18 mouse cellular contexts compared by ENCODE assay signal in the genomic region with DNA sequence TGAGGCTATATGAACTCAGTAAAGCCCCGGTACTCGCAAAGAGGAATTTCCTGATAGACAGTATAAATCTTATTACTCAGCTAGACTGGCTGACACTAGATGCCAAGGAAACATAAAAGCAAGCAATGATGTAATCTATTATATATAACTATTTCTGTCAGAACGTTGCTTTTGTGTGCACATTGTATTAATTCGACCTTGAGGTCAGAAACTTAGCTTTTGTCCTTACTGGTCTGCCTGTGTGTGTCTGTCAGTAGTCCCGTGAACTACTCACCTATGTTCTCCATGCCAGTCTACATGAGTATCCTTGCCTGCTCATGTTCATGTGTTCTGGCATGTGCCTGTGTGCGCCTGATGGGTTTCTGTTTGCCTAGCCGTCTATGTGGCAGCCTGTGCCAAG.
"Had no signal": no experiment of that assay in that cellular context is flagged by ENCODE, and none has a peak within 500 bp of the region (broad histone marks: within the 10 kb centered on the region; RNA-seq: fewer than 3 reads in every experiment).

No protein-coding gene starts in this region.

- H3K27ac ChIP-seq: limb, embryonic 13.5 days; liver, embryonic 14.5 days; midbrain, embryonic 10.5 days; neural tube, embryonic 12.5 days had no signal

- H3K9me3 ChIP-seq: limb, embryonic 13.5 days; midbrain, embryonic 10.5 days; neural tube, embryonic 12.5 days had no signal

- H3K27me3 ChIP-seq: limb, embryonic 13.5 days; neural tube, embryonic 12.5 days had no signal

- H3K4me3 ChIP-seq: limb, embryonic 13.5 days; midbrain, embryonic 10.5 days; neural tube, embryonic 12.5 days had no signal

- ATAC-seq: intestine, embryonic 16.5 days had no signal

- H3K4me2 ChIP-seq: limb, embryonic 13.5 days; neural tube, embryonic 12.5 days had no signal

- H3K4me1 ChIP-seq: limb, embryonic 13.5 days; midbrain, embryonic 10.5 days; neural tube, embryonic 12.5 days had no signal

- H3K9ac ChIP-seq: limb, embryonic 13.5 days; liver, embryonic 14.5 days; neural tube, embryonic 12.5 days had no signal

- H3K36me3 ChIP-seq: limb, embryonic 13.5 days; midbrain, embryonic 10.5 days; neural tube, embryonic 12.5 days had no signal

- DNase-seq: kidney, adult 2 months; kidney, postnatal 36 days; layer of hippocampus, adult 9-11 months; layer of hippocampus, postnatal 36 days; left cerebral cortex, postnatal 4 days; lung, adult 18-20 months; lung, postnatal 10 days; lung, postnatal 4 days; midbrain, embryonic 14.5 days; retina, postnatal 1 day; right cerebral cortex, postnatal 4 days; spleen, adult 18-20 months; thymus, postnatal 14 days had no signal
